In the genomic region with DNA sequence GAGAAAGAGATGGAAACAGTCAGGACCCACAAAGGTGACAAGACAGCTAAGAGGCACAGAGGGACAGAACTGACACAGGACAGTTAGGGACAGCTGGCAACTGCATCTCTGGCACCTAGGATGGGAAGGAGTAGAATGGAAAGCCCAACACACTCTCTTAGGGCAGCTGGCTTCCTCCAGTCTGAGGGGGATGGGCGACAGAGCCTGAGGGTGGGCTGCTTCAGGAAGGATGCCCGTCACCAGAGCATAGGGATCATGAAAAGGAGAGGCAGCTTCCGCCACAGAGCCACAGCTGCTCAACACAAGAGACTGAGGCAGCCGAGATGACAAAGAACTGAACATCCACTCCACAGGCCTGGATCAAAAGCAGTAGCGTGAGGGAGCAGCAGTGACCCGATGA, we compare ENCODE assay signal across 9 mouse cellular contexts. TPM values are rescaled to one million over a fixed set of nuclear protein-coding genes. Genes with fewer than 3 reads are reported as not detected.
DNase-seq lines count a peak whose midpoint lies in the region; ATAC-seq and TF ChIP-seq lines count a peak whose summit lies in the region.
"Had no signal": no experiment of that assay in that cellular context is flagged by ENCODE, and none has a peak within 500 bp of the region (broad histone marks: within the 10 kb centered on the region; RNA-seq: fewer than 3 reads in every experiment).

No protein-coding gene starts in this region.

- 68% methylated on average over 6 of the region's 6 CpGs for WGBS in heart, embryonic 16.5 days
- 53% methylated on average over 6 of the region's 6 CpGs for WGBS in forebrain, embryonic 11.5 days

- no peak for DNase-seq in heart, postnatal 36 days
- no peak for DNase-seq in forebrain, embryonic 11.5 days (ENCODE audit: low spot score)
- DNase-seq in right cerebral cortex, postnatal 10 days (ENCODE audit: low spot score in 2 of 2): no peak
- DNase-seq in ovary, postnatal 10 days (ENCODE audit: low spot score): no peak

- TF ChIP-seq CTCF in bone marrow macrophage, adult 2 months (IDR thresholded peaks at IDR 0.05; ENCODE audit: low read depth, low read length): no peak

- peaks cover 7% of the 10 kb centered on the region; the same call in 1 of the 2 replicates for H3K4me1 ChIP-seq in heart, embryonic 16.5 days (ENCODE audit: control insufficient read depth, insufficient read depth, low read length)
- H3K4me1 ChIP-seq in bone marrow macrophage, adult 2 months (ENCODE audit: control insufficient read depth, insufficient read depth, low read length): peaks cover 19% of the 10 kb centered on the region
- H3K4me1 ChIP-seq in forebrain, embryonic 11.5 days (replicated peaks; ENCODE audit: control insufficient read depth, insufficient read depth, low read length): no peaks in the 10 kb centered on the region; the same call in 1 of the 2 replicates

- peaks cover 26% of the 10 kb centered on the region for H3K36me3 ChIP-seq in heart, embryonic 16.5 days (ENCODE audit: control insufficient read depth, insufficient read depth)
- H3K36me3 ChIP-seq in forebrain, embryonic 11.5 days (ENCODE audit: control insufficient read depth, insufficient read depth, low read length): no peaks in the 10 kb centered on the region; the same call in 1 of the 2 replicates

- H3K9me3 ChIP-seq in heart, embryonic 16.5 days (replicated peaks; ENCODE audit: control insufficient read depth, low read length): no peaks in the 10 kb centered on the region
- no peaks in the 10 kb centered on the region for H3K9me3 ChIP-seq in forebrain, embryonic 11.5 days (ENCODE audit: control insufficient read depth, low read length)
- H3K9me3 ChIP-seq: megakaryocyte, embryonic 14.5 days had no signal

- TF ChIP-seq POLR2A in bone marrow macrophage, adult 2 months (IDR thresholded peaks at IDR 0.05; ENCODE audit: borderline replicate concordance, low read depth, low read length): no peak

- intact Hi-C loops in heart, postnatal 36 days (cut with DNase I): no loop called here

- H3K4me2 ChIP-seq in heart, embryonic 16.5 days (ENCODE audit: low read depth, low read length): no peak overlapping the region
- H3K4me2 ChIP-seq in forebrain, embryonic 11.5 days (ENCODE audit: low read depth, low read length, severe bottlenecking): no peak overlapping the region

- H3K4me3 ChIP-seq in heart, embryonic 16.5 days (ENCODE audit: low read length): no peak overlapping the region
- no peak overlapping the region for H3K4me3 ChIP-seq in bone marrow macrophage, adult 2 months (ENCODE audit: insufficient read depth, low read length)
- no peak overlapping the region for H3K4me3 ChIP-seq in forebrain, embryonic 11.5 days (ENCODE audit: low read depth, low read length)
- H3K4me3 ChIP-seq: megakaryocyte, embryonic 14.5 days had no signal

- 0 out of 2 replicates have a peak, but pooled peaks have one; percentile 23 for ATAC-seq in heart, embryonic 16.5 days (replicated peaks; ENCODE audit: extremely low read depth, insufficient read depth, low FRiP score)
- ATAC-seq in forebrain, embryonic 11.5 days (replicated peaks; ENCODE audit: low FRiP score): 0 out of 2 replicates have a peak, but pooled peaks have one; percentile 36
- ATAC-seq in megakaryocyte, adult 5-6 weeks (ENCODE audit: poor library complexity, severe bottlenecking): 0 out of 2 replicates have a peak, but pooled peaks have one; percentile 13
- ATAC-seq in erythroid progenitor cell, adult 5-6 weeks (replicated peaks; ENCODE audit: low FRiP score, poor library complexity, severe bottlenecking): no peak

- no peaks in the 10 kb centered on the region for H3K27me3 ChIP-seq in heart, embryonic 16.5 days (ENCODE audit: control insufficient read depth, insufficient read depth, low read length)
- no peaks in the 10 kb centered on the region for H3K27me3 ChIP-seq in forebrain, embryonic 11.5 days (ENCODE audit: control insufficient read depth, insufficient read depth, low read length)
- H3K27me3 ChIP-seq: megakaryocyte, embryonic 14.5 days had no signal

- peak overlapping the region; percentile 39; the same call in 1 of the 2 replicates for H3K27ac ChIP-seq in heart, embryonic 16.5 days (ENCODE audit: low read length)
- H3K27ac ChIP-seq in bone marrow macrophage, adult 2 months (ENCODE audit: insufficient read depth, low read depth, low read length): peak overlapping the region; percentile 35
- no peak overlapping the region for H3K27ac ChIP-seq in forebrain, embryonic 11.5 days (ENCODE audit: low read depth, low read length)

- H3K9ac ChIP-seq in heart, embryonic 16.5 days (ENCODE audit: low read length): no peak overlapping the region
- H3K9ac ChIP-seq in forebrain, embryonic 11.5 days (ENCODE audit: low read length): no peak overlapping the region

RNA-seq across cellular contexts. Expression of a gene that starts 19.5 kb away (rescaled TPM):
- 101 and 105 TPM in 2 replicates for polyA plus RNA-seq in heart, embryonic 16.5 days (2015; fragmentation: Nextera tagmentation; extraction: Ambion mirVana)
- total RNA-seq in heart, postnatal 36 days (2021): 10 to 100 TPM; 73.7 to 75.5 TPM
- polyA plus RNA-seq in bone marrow macrophage, adult 2 months (2012; ENCODE audit: insufficient read depth, insufficient read length, missing spikeins): 15.8 and 16.1 TPM in 2 replicates
- polyA plus RNA-seq in forebrain, embryonic 11.5 days (2014; fragmentation: Nextera tagmentation; extraction: Ambion mirVana): 107 and 115 TPM in 2 replicates
- total RNA-seq in megakaryocyte, adult 5-6 weeks (2015): 6.5 and 7.3 TPM in 2 replicates
- 4.1 and 5.2 TPM in 2 replicates for total RNA-seq in megakaryocyte, adult 5-6 weeks (2017)
- total RNA-seq in erythroid progenitor cell, adult 5-6 weeks (2015; ENCODE audit: low replicate concordance): 10.9 and 16.9 TPM in 2 replicates
- total RNA-seq in erythroid progenitor cell, adult 5-6 weeks (2017; ENCODE audit: low replicate concordance): 10.5 and 13.8 TPM in 2 replicates

RNA-seq across cellular contexts. Expression of a gene that starts 45.9 kb away (rescaled TPM):
- 53.7 and 54.8 TPM in 2 replicates for polyA plus RNA-seq in heart, embryonic 16.5 days (2015; fragmentation: Nextera tagmentation; extraction: Ambion mirVana)
- 10 to 100 TPM; 39.4 to 41.1 TPM for total RNA-seq in heart, postnatal 36 days (2021)
- 61.3 and 69.7 TPM in 2 replicates for polyA plus RNA-seq in bone marrow macrophage, adult 2 months (2012; ENCODE audit: insufficient read depth, insufficient read length, missing spikeins)
- polyA plus RNA-seq in forebrain, embryonic 11.5 days (2014; fragmentation: Nextera tagmentation; extraction: Ambion mirVana): 35.4 and 45.2 TPM in 2 replicates
- 32.3 and 34.9 TPM in 2 replicates for total RNA-seq in megakaryocyte, adult 5-6 weeks (2015)
- 102 and 104 TPM in 2 replicates for total RNA-seq in megakaryocyte, adult 5-6 weeks (2017)
- total RNA-seq in erythroid progenitor cell, adult 5-6 weeks (2015; ENCODE audit: low replicate concordance): 18.9 and 22.7 TPM in 2 replicates
- 40.8 and 45.1 TPM in 2 replicates for total RNA-seq in erythroid progenitor cell, adult 5-6 weeks (2017; ENCODE audit: low replicate concordance)

Comparison
In these comparisons a context has a peak if more than half of its experiments do, and no peak if none do; other contexts are left out.
1. RNA of a gene that starts 19.5 kb away (total RNA-seq): 73.7 to 75.5 TPM in heart, postnatal 36 days; 10.5 to 16.9 TPM in erythroid progenitor cell, adult 5-6 weeks and 4.1 to 7.3 TPM in megakaryocyte, adult 5-6 weeks; every median in the first group is over 4 times any median in the second.